Mouse (Mus musculus) liver, adult (tissue): ENCODE measurements at regions not wholly inside any gene's neighbourhood (a gene's known extent, or its start where the extent isn't known, plus 50 kb on each side); places are given as distances from the start of the nearest gene placed in this dataset.

Experiments used
- GATA4 ChIP-seq: IDR thresholded peaks from 2 replicates; pipeline ENCODE4 v1.6.1; 2014; ENCODE audit warnings: mild to moderate bottlenecking, low read length; ENCODE audit not compliant: insufficient replicate concordance

GRCm38 (mm10) chr2:124718985-124719384 lies 348.9 kb upstream of the Slc24a5 start:
- TF ChIP-seq GATA4: 0 out of 2 replicates have a peak, but pooled peaks have one; percentile 11

DNA sequence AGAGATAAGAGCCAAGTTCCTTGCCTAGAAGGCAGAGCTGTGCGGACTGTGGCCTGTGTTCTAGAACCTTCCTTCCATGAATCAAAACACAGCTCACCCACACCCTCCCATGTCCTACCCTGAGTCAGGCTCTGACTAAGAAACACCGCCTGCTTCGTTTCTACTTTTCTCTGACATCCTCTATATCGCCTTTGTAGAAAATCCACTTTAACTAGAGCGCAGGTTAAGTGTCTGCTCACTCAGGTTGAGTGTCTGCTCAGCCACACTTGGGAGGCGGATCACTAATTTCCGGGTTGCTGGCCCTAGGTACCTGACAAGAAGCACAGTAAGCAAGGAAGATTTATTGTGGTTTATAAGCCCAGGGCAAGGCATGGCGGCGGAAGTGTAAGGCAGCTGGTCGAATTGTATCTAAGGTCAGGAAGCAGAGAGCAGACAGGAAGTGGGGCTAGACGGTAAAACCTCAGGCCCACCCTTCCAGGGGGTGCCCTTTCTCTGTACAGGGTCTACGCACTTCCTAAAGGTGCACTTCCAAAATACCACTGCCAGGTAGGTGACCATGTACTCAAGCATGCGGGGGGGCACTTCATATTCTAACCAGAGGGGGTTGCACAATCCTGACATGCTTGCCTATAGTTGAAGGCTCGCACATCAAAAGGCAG lies 348.0 kb upstream of the Slc24a5 start:
- no peak for TF ChIP-seq GATA4

- TF ChIP-seq GATA4: no peak
Measured at GRCm38 (mm10) chr2:124720593-124721445, 347.1 kb upstream of the Slc24a5 start.

- no peak for TF ChIP-seq GATA4
Measured at GRCm38 (mm10) chr2:124724171-124724570, 343.8 kb upstream of the Slc24a5 start.

GRCm38 (mm10) chr2:124724827-124725480 lies 343.0 kb upstream of the Slc24a5 start:
- TF ChIP-seq GATA4: no peak

- no peak for TF ChIP-seq GATA4
Measured at GRCm38 (mm10) chr2:124727979-124728378, 339.9 kb upstream of the Slc24a5 start.

DNA sequence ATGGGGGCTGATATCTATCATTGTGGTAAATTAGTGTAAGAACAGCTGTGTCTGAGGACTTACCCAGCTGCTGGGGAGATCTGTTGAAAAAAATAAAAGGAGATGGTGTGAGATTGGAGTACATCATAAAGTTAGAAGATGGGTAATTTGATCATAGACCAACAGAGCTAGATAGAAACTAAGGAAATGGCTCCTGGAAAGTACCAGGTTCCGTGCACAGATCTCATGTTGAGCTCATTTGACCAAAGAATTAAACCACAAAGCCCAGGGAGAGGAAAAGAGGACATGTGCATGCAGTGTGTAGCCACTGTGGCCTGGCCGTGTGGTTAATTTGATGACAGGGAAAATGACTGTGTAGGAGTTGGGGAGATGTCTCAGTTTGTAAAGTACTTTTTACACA lies 335.3 kb upstream of the Slc24a5 start:
- no peak for TF ChIP-seq GATA4

GRCm38 (mm10) chr2:124740848-124741247 lies 327.1 kb upstream of the Slc24a5 start:
- peak; percentile 63; the same call in 1 of the 2 replicates for TF ChIP-seq GATA4

GRCm38 (mm10) chr2:124742964-124743363 lies 325.0 kb upstream of the Slc24a5 start:
- no peak for TF ChIP-seq GATA4

GRCm38 (mm10) chr2:124745045-124745444 lies 322.9 kb upstream of the Slc24a5 start:
- no peak for TF ChIP-seq GATA4

DNA sequence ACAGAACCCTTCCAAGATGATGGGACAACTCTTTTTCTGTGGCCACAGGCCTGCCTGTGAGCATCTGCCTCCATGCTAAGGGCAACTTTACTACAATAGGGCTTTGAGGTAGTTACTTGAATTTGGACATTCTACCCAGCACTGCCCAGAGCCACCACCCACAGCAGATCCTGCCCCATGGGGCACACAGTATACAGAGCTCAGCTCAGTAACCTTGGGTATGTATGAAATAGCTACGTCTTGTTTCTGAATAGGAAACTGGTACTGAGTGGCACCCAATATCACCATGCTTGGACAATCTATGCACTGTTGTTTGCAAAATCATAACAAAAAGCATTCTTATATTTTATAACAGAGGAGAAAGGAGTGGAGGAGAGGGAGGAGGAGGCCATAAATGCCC lies 320.8 kb upstream of the Slc24a5 start:
- TF ChIP-seq GATA4: no peak

- no peak for TF ChIP-seq GATA4
Measured at GRCm38 (mm10) chr2:124747627-124748026, 320.3 kb upstream of the Slc24a5 start.

DNA sequence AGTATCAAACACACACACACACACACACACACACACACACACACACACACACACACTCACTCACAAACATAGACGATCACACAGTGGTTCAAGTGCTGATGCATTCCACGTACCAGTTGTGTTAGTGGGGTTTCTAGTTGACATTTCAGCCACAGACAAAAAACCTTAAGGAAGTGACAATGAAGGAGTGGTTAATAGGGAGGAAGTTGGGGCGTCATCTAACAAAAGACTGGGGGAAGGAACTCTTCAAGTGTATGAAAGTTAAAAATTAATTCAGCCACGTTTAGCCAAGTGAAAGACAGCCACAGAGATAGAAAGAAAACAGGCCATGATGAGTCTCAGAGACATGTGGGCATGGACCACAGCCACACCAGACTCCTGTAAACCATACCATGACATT lies 316.1 kb upstream of the Slc24a5 start:
- TF ChIP-seq GATA4: no peak

- TF ChIP-seq GATA4: no peak
Measured at GRCm38 (mm10) chr2:124753717-124754116, 314.2 kb upstream of the Slc24a5 start.

DNA sequence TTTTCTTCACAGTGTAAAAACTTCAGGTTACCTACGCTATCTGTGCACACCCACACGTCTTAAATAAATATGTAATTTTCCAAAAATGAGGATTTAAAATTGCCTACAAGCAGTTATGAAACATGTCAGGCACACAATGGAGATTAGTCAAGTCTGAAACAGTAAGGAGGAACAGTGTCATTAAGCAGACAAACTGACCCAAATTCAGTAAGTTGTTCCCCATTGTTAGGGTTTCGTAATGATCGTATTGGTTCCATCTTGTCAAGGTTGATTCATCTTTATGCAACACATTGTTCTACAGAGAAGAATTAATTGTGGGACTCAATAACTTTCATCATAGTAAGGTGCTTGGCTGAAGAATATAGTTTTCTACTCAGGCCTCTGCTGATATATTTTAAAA lies 312.7 kb upstream of the Slc24a5 start:
- TF ChIP-seq GATA4: no peak

DNA sequence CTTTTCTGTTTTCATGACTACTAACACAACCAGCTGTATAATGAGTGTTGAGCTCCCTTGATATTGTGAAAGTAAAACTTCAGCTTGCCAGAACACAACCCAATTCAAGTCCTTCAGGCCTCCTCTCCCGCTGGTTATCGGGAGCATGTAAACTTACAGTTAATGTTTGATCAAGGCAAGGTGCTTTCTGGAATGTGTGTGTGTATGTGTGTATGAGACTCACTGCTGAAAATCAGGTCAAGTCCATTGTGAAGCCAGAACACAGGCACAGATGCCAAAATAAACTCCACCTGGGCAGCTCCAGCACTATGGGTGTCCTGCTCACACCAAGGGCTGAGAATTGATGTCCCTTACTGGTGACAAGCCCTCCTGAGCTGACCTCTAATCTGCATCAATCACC lies 308.9 kb upstream of the Slc24a5 start:
- TF ChIP-seq GATA4: peak; percentile 47; the same call in 1 of the 2 replicates

DNA sequence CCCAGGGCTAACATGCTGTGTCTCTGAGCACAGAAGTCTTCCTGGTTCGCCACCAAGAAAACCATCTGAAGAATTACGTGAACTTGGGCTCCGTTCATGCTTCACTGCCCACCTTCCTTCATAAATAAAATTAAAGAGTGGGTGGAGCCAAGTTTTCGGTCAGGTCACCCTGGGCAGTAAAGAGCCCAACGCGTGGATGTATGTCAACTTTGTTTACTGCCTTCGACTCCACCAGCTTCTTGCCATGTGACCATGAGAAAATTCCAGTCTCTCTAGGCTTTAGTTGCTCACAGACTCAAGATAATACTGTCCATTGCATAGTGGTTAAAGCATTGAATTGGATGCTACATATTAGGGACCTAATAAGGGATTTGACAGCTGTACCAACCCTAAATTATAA lies 304.3 kb upstream of the Slc24a5 start:
- TF ChIP-seq GATA4: no peak
